In genomic region chr6:86129872-86130498, GRCm38 (mm10) we compare ENCODE assay signal across 13 mouse cellular contexts.
DNase-seq lines count a peak whose midpoint lies in the region; ATAC-seq lines count a peak whose summit lies in the region.
"Had no signal": no experiment of that assay in that cellular context is flagged by ENCODE, and none has a peak within 500 bp of the region (broad histone marks: within the 10 kb centered on the region; RNA-seq: fewer than 3 reads in every experiment).

No protein-coding gene starts in this region.

- peak; percentile 88 for ATAC-seq in liver, embryonic 11.5 days (replicated peaks; ENCODE audit: low FRiP score)
- ATAC-seq: Patski had no signal

- peak overlapping the region; percentile 86 for H3K27ac ChIP-seq in liver, embryonic 11.5 days (ENCODE audit: low read depth, low read length)
- H3K27ac ChIP-seq: hindbrain, embryonic 14.5 days had no signal

- H3K27me3 ChIP-seq in liver, embryonic 11.5 days (replicated peaks; ENCODE audit: control insufficient read depth, insufficient read depth, low read length), result no peaks in the 10 kb centered on the region
- H3K27me3 ChIP-seq: Patski had no signal

- DNase-seq in spleen, adult 12 weeks (ENCODE audit: low spot score), result peak; percentile 14
- no peak for DNase-seq in spleen, adult 18-20 months
- peak; percentile 87 for DNase-seq in c-Kit-positive CD71-positive TER-119-negative erythroid progenitor cells, embryonic 14.5 days (ENCODE audit: low read depth)
- peak; percentile 40 for DNase-seq in liver, embryonic 11.5 days (ENCODE audit: low spot score)
- peak; percentile 38 to 51 for DNase-seq in urinary bladder, postnatal 36 days (ENCODE audit: low spot score in 2 of 2)
- DNase-seq in lung, postnatal 25 days (ENCODE audit: low spot score), result no peak
- DNase-seq in layer of hippocampus, postnatal 36 days, result no peak
- DNase-seq: cerebellum, postnatal 36 days; lung, adult 2 months; right cerebral cortex, postnatal 25 days had no signal

- H3K4me2 ChIP-seq in liver, embryonic 11.5 days, result peak overlapping the region; percentile 34
- H3K4me2 ChIP-seq: hindbrain, embryonic 14.5 days had no signal

- H3K36me3 ChIP-seq in liver, embryonic 11.5 days (ENCODE audit: control insufficient read depth, insufficient read depth, low read length), result no peaks in the 10 kb centered on the region

- peaks cover 27% of the 10 kb centered on the region for H3K4me1 ChIP-seq in liver, embryonic 11.5 days (replicated peaks; ENCODE audit: control insufficient read depth, insufficient read depth, low read length)

- 44% methylated on average over 9 of the region's 9 CpGs for WGBS in liver, embryonic 11.5 days

- no peak overlapping the region for H3K4me3 ChIP-seq in liver, embryonic 11.5 days (ENCODE audit: low read depth, low read length)
- H3K4me3 ChIP-seq: megakaryocyte, embryonic 14.5 days had no signal

- H3K9me3 ChIP-seq in liver, embryonic 11.5 days (ENCODE audit: control insufficient read depth, low read length), result no peaks in the 10 kb centered on the region

- peak overlapping the region; percentile 44 for H3K9ac ChIP-seq in liver, embryonic 11.5 days (ENCODE audit: low read depth, low read length)
- H3K9ac ChIP-seq: hindbrain, embryonic 14.5 days had no signal

Comparison
In these comparisons a context has a peak if more than half of its experiments do, and no peak if none do; other contexts are left out.
1. DNase-seq: peak in spleen, adult 12 weeks (single experiment), c-Kit-positive CD71-positive TER-119-negative erythroid progenitor cells, embryonic 14.5 days (single experiment), liver, embryonic 11.5 days (single experiment) and urinary bladder, postnatal 36 days (2 of 2); none in spleen, adult 18-20 months (0 of 2), lung, postnatal 25 days (single experiment) and layer of hippocampus, postnatal 36 days (0 of 2).